Mouse (Mus musculus) brain, embryonic 18.5 days (tissue): ENCODE data around the gene 0610030E20Rik.

ENCODE experiments used
- DNase-seq: peaks from one replicate; pipeline ENCODE4 v3.0.0-alpha.2; 2012; ENCODE audit warnings: low read depth, low spot score

Gene 0610030E20Rik

DNA sequence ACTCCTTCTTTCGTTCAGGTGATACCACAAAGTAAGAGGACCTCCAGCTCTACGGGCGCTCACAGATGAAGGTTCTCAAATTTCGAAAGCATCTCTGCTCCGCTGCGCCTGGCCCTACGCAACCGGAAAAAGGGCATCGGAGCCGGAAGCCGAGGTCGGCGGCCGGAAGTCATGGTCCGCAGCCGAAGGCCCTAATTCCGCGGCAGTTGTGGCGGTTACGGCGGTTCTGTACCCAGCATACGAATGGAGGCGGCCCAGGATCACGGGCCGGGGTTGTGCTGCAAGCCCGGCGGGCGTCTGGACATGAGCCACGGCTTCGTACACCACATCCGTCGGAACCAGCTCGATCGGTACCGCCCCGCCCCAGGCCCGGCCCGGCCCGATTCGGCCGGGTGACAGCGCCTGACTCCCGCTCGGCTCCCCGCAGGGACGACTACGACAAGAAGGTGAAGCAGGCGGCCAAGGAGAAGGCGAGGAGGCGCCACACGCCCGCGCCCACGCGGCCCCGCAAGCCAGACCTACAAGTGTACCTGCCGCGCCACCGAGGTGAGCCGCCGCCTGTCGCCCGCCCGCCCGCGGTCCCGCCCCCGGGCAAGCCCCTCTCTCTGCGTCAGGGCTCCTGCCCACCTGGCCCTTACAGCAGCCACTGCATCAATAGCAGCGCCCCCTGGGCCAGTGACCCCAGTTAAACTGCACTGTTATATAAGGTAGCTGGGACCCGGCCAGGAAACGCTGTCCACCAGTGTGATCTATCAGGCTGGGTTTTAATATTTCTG is at the start of gene 0610030E20Rik:
Gene 0610030E20Rik (plus strand): TSS at position 152 of the 776 bp plus-strand sequence.
- DNase-seq, result no peak

GRCm38 (mm10) chr6:72297825-72298224 is 49.3 kb upstream of the 0610030E20Rik start:
- DNase-seq, result no peak

DNA sequence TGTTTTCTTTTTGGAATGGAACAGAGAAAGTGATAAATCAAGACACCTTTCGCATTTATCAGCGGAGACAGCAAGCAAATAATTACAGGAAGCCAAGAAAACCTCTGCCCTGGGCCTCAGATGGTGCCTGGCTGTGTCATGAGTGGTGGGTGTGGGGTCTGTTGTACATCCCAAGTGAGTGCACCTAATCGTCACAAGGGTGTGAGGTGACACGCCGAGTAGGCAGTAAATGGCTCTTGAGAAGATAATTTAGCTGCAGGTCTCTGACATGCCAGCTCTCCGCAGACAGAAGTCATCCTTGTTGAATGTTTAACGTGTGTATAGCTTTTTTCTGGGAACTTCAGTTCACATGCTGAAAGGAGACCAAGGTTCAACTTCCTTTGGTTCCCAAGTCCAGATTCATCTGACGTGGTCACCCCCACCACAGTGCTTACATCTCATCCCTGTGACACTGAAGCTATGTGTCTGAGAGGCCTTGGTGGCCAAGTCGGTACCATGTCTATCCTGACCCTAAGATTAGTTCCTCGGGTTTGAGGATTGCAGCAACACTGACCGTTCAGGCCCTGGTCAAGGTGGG is 44.7 kb upstream of the 0610030E20Rik start:
- no peak for DNase-seq

GRCm38 (mm10) chr6:72303510-72303909 is 43.6 kb upstream of the 0610030E20Rik start:
- DNase-seq, result no peak

DNA sequence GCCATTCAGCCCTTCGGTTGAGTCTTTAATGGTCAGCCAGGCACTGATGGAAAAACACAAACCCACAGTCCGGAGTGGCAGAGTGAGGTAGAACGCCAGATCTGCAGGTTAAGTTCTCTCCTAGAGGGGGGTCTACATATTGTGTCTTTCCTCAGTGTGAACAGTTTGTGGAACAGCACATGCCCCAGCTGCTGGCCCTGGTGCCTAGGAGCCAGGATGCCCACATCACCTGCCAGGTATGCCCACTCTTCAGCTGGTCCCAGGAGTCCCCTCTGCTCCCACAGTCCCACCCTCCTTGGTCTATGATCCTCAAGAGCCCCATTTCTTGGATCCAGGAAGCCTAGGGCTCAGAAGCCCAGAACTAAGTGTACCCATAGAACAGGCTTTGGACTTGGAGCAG is 34.9 kb upstream of the 0610030E20Rik start:
- DNase-seq, result no peak

DNA sequence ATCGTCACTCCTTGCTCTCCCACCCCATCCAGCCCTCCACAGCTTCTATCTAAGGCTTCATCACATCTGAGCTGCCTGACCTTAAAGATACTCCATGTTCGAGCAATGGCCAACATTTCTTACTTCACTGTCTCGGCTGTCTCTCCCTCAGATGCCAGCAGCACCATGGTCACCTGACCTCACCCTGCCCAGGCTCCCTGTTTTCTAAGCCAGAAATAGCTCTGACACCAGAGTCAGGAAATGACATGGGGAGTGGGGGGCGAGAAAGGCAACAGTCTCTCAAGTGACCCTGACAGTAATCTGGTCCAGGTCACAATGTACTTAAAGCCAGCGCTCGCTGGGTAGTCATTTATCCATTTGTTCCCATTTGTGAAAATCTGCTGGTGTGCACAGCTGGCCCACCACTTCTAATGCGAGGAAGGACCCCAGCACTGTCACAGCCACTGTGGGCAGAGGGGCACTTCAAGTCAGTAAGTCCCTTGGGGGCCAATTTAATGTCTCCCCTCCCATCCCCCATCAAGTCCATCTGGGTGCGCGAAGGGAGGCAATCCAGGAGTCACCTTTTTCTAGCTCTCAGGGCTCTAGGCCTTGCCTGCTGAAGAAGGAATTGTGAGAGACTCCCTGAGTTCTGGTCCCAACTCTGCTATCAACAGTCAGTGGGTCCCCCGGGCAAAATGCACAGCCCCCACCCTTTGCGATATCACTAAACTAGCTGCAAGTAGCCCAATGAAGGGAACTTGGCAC is 33.8 kb upstream of the 0610030E20Rik start:
- DNase-seq, result no peak

DNA sequence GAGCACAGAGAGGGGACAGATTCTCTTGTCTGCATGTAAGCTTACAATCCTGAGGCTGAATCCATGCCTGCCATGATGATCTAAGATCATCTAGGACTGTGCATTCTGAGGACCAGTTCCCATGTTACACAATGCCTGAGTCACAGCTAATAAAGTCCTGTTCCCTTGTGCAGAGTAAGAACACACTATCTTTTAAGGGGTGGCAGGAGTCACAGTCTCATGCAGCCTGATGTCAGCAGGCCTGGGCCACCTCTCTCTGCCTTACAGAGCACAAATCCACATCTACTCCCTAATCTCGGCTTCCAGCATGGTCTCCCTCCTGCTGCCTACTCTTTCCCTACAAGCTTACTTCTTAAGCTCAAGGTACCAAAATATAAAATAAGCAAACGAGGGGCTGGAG is 31.7 kb upstream of the 0610030E20Rik start:
- no peak for DNase-seq

DNA sequence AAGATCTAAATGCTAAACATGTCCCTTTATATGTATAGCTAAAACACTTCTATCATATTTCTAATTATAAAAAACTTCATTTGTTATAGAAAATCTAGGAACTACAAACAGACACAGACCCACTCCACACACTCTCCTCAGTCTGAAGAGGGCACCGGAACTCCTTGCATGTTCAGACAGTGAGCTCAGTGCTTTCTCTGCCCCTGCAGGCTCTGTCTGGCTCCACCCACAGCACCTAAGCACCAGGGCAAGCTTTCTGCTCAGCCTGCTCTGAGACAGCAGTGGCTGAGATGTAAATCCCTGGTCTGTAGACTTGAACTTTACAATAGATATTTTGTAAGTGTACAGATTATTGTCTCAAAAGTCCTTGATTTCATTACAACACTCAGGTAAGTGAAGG is 31.1 kb upstream of the 0610030E20Rik start:
- no peak for DNase-seq

- DNase-seq, result no peak
These were observed 28.7 kb upstream of the 0610030E20Rik start for GRCm38 (mm10) chr6:72318440-72318839.

DNA sequence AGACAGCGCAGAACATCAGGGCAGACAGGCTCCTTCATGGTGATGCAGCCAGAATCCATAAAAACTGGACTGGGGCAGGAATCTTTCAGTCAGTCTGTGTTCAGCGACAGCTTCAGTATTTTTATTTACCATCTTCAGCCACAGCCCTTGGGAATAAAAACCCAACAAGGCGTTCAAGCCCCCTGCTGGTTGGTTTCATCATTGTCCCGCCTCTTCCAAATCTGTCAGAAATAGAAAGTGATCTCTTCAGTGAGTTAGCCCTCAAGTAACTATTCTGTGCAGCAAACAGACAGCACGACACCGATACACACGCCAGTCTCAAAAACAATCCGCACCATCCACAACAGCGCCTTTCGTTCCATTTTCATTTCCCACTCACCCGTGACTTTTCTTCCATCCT is 28.1 kb upstream of the 0610030E20Rik start:
- no peak for DNase-seq

DNA sequence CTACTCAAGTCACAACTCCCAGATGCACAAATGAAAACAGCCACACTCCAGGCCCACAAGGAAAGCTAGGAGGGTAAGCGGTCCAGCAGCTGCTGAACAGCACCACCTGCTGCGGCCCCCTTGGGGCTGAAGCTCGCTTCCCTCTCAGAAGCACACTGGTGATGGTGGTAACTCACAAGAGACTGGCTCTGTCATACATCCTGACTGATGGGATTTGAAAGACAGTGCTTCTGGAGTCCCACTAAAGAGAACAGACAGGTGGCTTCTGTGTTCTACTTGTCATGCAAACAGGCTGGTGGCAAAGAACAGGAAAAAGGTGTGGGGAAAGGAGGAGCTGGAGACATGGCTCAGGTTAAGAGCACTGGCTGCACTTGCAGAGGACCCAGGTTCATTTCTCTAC is 24.2 kb upstream of the 0610030E20Rik start:
- no peak for DNase-seq

DNA sequence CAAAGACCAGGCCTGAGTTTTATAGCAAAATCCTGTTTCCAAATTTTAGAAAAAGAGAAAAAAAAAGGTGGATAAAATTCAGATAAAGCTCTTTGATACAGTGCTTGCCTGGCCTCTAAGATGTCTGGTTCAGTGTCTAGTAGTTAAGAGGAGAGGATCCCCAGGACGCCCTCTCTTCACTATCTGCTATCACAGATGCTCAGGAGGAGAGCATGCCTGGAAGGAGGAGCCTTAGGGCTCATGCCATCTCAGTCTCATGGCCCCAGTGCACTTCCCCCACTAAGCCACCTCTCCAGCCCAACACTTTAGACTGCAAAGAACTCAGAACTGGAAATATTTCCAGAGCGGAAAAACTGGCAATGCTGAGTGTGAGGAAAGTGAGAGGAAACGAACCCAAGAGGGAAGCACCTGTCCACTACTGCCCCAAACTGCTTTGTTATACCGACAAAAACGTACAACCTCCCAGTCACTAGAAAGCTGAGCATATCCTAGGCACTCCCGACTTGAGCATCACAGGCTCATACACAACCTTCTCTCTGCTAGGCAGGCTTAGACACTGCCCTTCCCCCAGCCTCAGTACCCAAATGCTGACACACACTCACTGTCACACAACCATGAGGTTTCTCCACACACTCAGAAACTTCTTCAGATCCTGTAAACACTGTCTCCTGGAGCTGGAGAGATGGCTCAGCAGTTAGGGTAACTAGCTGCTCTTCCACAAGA is 23.2 kb upstream of the 0610030E20Rik start:
- DNase-seq, result no peak

DNA sequence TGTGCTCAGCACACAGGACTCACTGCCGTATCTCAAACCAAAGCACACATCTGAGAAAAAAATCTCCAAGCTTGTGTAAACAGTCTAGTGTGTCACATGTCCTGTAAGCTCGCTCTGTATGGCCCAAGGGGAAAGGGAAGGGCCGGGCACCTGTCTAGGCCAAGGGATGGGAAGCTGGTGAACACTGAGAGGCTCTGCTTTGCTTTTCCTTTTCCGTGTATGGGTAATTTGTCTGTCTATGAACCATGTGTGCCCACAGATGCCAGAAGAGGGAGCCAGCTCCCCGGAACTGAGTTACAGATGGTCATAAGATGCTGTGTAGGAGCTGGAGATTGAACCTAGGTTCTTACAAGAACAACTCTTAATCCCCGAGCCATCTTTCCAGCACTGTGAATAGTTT is 20.8 kb upstream of the 0610030E20Rik start:
- no peak for DNase-seq

GRCm38 (mm10) chr6:72329019-72329418 is 18.1 kb upstream of the 0610030E20Rik start:
- DNase-seq, result no peak

GRCm38 (mm10) chr6:72330133-72330532 is 17.0 kb upstream of the 0610030E20Rik start:
- no peak for DNase-seq

GRCm38 (mm10) chr6:72333111-72333510 is 14.0 kb upstream of the 0610030E20Rik start:
- no peak for DNase-seq

DNA sequence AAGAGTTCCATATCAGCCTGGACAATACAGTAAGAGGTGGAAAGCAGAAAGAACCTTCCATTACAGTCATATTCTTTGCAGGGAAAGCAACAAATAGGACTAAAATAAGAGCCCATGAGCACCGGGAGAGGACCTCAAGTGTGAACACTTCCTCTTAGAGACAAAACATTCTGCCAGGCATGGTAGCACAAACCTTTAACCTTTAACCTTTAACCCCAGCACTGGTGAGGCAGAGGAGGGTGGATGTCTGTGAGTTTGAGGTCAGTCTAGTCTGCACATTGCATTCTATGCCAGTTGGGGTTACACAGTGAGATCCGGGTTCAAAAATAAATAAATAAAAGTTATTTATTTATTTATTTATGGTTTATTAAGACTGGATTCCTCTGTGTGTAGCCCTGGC is 6.6 kb upstream of the 0610030E20Rik start:
- DNase-seq, result no peak

DNA sequence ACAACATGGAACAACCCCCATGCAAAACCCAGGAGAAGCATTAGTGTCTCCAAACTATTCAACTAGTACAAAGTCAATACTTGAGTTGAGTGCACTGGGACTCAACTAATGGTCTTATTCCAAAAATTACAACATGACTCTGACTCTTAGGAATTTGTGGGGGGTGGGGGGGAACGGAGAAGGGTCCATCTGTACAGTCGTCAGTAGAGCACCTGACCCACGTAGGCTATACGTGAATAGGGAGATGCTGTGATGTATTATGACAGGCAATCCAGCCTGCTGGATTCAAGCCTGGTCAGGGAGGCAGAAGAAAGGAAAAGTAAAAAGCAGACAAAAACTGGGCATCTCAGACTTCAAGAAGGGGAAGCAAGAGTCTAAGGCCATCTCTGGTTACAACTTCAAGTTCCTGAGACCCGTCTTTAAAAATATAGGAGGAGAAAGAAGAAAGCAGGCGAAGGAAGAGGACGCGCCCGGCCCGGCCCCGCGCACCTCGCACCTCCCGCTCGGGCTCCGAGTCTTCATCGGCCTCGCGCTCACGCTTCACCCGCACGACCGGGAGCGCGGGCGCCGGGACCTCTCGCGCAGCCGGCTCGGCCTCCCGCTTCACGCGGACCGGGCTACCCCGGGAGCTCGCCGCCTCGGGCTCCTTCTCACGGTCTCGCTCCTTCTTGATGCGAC is 2.6 kb upstream of the 0610030E20Rik start:
- no peak for DNase-seq

DNA sequence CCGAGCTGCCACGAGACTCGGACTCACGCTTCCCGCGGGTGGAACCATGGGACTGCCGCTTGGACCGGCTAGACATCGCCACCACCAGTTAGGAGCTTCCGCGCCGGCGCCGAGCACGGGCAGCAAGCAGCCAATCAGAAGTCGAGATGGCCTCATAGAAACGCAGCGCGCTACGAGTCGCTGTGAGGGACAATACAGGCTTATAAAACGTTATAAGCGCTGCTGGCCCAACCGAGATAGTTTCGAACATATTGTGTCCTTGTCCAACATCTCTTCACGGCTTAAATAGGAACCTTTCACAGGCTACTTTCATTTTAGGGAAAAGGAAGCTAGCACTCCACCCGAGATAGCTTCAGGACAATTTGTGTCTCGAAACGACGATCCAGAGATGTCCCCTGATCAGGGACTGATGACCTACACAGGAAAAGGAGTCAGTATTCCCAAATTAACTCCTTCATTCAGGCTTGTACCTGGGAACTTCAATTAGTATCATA is 2.0 kb upstream of the 0610030E20Rik start, which contains the start of gene Usp39:
Gene Usp39 (minus strand): TSS at position 111 of the 494 bp plus-strand sequence.
- peak; percentile 90 for DNase-seq

- no peak for DNase-seq
These were observed 1.5 kb upstream of the 0610030E20Rik start for GRCm38 (mm10) chr6:72345633-72346032.

GRCm38 (mm10) chr6:72346261-72346660 is 856 bp upstream of the 0610030E20Rik start:
- no peak for DNase-seq
